In the genomic region with DNA sequence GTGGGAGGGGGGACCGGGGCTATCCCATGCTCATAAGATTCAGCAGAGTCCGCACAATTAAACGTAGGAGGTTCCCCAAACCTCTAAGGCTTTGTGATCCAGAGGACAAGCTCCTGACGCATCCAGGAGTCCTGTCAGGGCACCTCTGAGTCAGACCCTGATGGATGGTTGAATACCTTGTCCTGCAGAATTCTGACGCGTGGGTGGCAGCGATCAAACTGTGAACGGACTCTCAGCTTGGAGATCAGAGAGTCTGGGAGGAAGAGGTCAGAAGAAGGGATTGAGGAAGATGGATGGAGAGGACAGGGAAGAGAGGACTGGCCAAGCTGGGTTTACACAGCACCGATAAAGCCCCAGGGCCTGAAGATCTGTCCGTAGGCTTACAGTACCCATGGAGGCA, we compare ENCODE assay signal across 8 mouse cellular contexts. TPM values are rescaled to one million over a fixed set of nuclear protein-coding genes. Genes with fewer than 3 reads are reported as not detected.
DNase-seq lines count a peak whose midpoint lies in the region; ATAC-seq and TF ChIP-seq lines count a peak whose summit lies in the region.

No protein-coding gene starts in this region.

- peaks cover 30% of the 10 kb centered on the region for H3K4me1 ChIP-seq in forebrain, embryonic 10.5 days
- 0 out of 2 replicates have a peak, but pooled peaks cover 2% of the 10 kb centered on the region for H3K4me1 ChIP-seq in forebrain, embryonic 16.5 days (replicated peaks; ENCODE audit: control insufficient read depth, insufficient read depth, low read length)
- peaks cover 7% of the 10 kb centered on the region; the same call in 1 of the 2 replicates for H3K4me1 ChIP-seq in lung, postnatal 0 days (ENCODE audit: insufficient read depth, low read depth, low read length)
- peaks cover 16% of the 10 kb centered on the region for H3K4me1 ChIP-seq in limb, embryonic 15.5 days
- peaks cover 27% of the 10 kb centered on the region; the same call in 1 of the 2 replicates for H3K4me1 ChIP-seq in stomach, embryonic 15.5 days

- no peak for ATAC-seq in forebrain, embryonic 16.5 days
- no peak for ATAC-seq in lung, postnatal 0 days
- ATAC-seq in limb, embryonic 15.5 days (ENCODE audit: insufficient number of reproducible peaks, low FRiP score, low TSS enrichment, low read depth) = no peak
- no peak for ATAC-seq in stomach, embryonic 15.5 days (ENCODE audit: insufficient read depth, low FRiP score, low read depth)

- no peak overlapping the region for H3K27ac ChIP-seq in forebrain, embryonic 10.5 days
- H3K27ac ChIP-seq in forebrain, embryonic 16.5 days (ENCODE audit: low read length) = no peak overlapping the region
- peak overlapping the region; percentile 48 for H3K27ac ChIP-seq in lung, postnatal 0 days (ENCODE audit: low read length)
- H3K27ac ChIP-seq in limb, embryonic 15.5 days = peak overlapping the region; percentile 55; the same call in 1 of the 2 replicates
- peak overlapping the region; percentile 91 for H3K27ac ChIP-seq in stomach, embryonic 15.5 days

- no peak overlapping the region for H3K4me2 ChIP-seq in forebrain, embryonic 16.5 days (ENCODE audit: low read length)
- peak overlapping the region; percentile 47 for H3K4me2 ChIP-seq in lung, postnatal 0 days (replicated peaks; ENCODE audit: low read depth, low read length)
- H3K4me2 ChIP-seq in limb, embryonic 15.5 days = peak overlapping the region; percentile 38
- H3K4me2 ChIP-seq in stomach, embryonic 15.5 days = peak overlapping the region; percentile 46

- TF ChIP-seq EP300 in lung, postnatal 0 days (IDR thresholded peaks at IDR 0.05) = no peak

- WGBS in forebrain, embryonic 10.5 days = 44% methylated on average over 10 of the region's 10 CpGs
- WGBS in forebrain, embryonic 16.5 days = 45% methylated on average over 10 of the region's 10 CpGs
- 17% methylated on average over 10 of the region's 10 CpGs for WGBS in lung, postnatal 0 days
- WGBS in limb, embryonic 15.5 days = 30% methylated on average over 10 of the region's 10 CpGs
- WGBS in stomach, embryonic 15.5 days = 20% methylated on average over 10 of the region's 10 CpGs

- H3K9me3 ChIP-seq in forebrain, embryonic 10.5 days = no peaks in the 10 kb centered on the region
- no peaks in the 10 kb centered on the region for H3K9me3 ChIP-seq in forebrain, embryonic 16.5 days (ENCODE audit: control insufficient read depth, low read length)
- no peaks in the 10 kb centered on the region for H3K9me3 ChIP-seq in lung, postnatal 0 days (ENCODE audit: low read length)
- no peaks in the 10 kb centered on the region for H3K9me3 ChIP-seq in limb, embryonic 15.5 days
- H3K9me3 ChIP-seq in stomach, embryonic 15.5 days = no peaks in the 10 kb centered on the region

- intact Hi-C loops in left cerebral cortex, postnatal 36 days (cut with DNase I) = no loop called here

- no peak for DNase-seq in forebrain, embryonic 10.5 days (ENCODE audit: extremely low spot score, low spot score)
- no peak for DNase-seq in lung, postnatal 0 days (ENCODE audit: low spot score)
- no peak for DNase-seq in lung, postnatal 25 days (ENCODE audit: low spot score)
- no peak for DNase-seq in left cerebral cortex, postnatal 36 days (ENCODE audit: low spot score in 2 of 2)
- DNase-seq in cerebellum, adult 11 months = no peak

- peak overlapping the region; percentile 25 for H3K4me3 ChIP-seq in forebrain, embryonic 10.5 days
- H3K4me3 ChIP-seq in forebrain, embryonic 16.5 days (replicated peaks; ENCODE audit: low read length) = no peak overlapping the region
- H3K4me3 ChIP-seq in lung, postnatal 0 days (ENCODE audit: low read depth, low read length) = peak overlapping the region; percentile 26
- peak overlapping the region; percentile 29 for H3K4me3 ChIP-seq in limb, embryonic 15.5 days
- peak overlapping the region; percentile 31 for H3K4me3 ChIP-seq in stomach, embryonic 15.5 days (replicated peaks)

- peaks cover 56% of the 10 kb centered on the region for H3K27me3 ChIP-seq in forebrain, embryonic 10.5 days (ENCODE audit: poor library complexity, severe bottlenecking)
- 0 out of 2 replicates have a peak, but pooled peaks cover 2% of the 10 kb centered on the region for H3K27me3 ChIP-seq in forebrain, embryonic 16.5 days (replicated peaks; ENCODE audit: control insufficient read depth, insufficient read depth, low read length)
- H3K27me3 ChIP-seq in lung, postnatal 0 days (replicated peaks; ENCODE audit: insufficient read depth, low read length) = no peaks in the 10 kb centered on the region
- no peaks in the 10 kb centered on the region for H3K27me3 ChIP-seq in limb, embryonic 15.5 days
- no peaks in the 10 kb centered on the region for H3K27me3 ChIP-seq in stomach, embryonic 15.5 days (replicated peaks)

- H3K9ac ChIP-seq in forebrain, embryonic 16.5 days (replicated peaks; ENCODE audit: low read depth, low read length) = no peak overlapping the region
- H3K9ac ChIP-seq in lung, postnatal 0 days (replicated peaks; ENCODE audit: low read depth) = no peak overlapping the region
- no peak overlapping the region for H3K9ac ChIP-seq in limb, embryonic 15.5 days
- H3K9ac ChIP-seq in stomach, embryonic 15.5 days = no peak overlapping the region

- no peak for TF ChIP-seq CTCF in lung, postnatal 0 days (IDR thresholded peaks at IDR 0.05)

- H3K36me3 ChIP-seq in forebrain, embryonic 10.5 days (replicated peaks) = no peaks in the 10 kb centered on the region
- H3K36me3 ChIP-seq in forebrain, embryonic 16.5 days (ENCODE audit: control insufficient read depth, insufficient read depth) = no peaks in the 10 kb centered on the region
- no peaks in the 10 kb centered on the region for H3K36me3 ChIP-seq in lung, postnatal 0 days (ENCODE audit: insufficient read depth, low read length)
- no peaks in the 10 kb centered on the region for H3K36me3 ChIP-seq in limb, embryonic 15.5 days
- no peaks in the 10 kb centered on the region for H3K36me3 ChIP-seq in stomach, embryonic 15.5 days

RNA-seq across cellular contexts. Expression of gene Vsig10, which starts 5.0 kb away (rescaled TPM):
- 3.4 and 4.3 TPM in 2 replicates for polyA plus RNA-seq in forebrain, embryonic 10.5 days (2016; fragmentation: Nextera tagmentation; extraction: Ambion mirVana)
- polyA plus RNA-seq in forebrain, embryonic 16.5 days (2015; fragmentation: Nextera tagmentation; extraction: Ambion mirVana) = 1.5 and 2.1 TPM in 2 replicates
- 19.7 and 23.7 TPM in 2 replicates for polyA plus RNA-seq in lung, postnatal 0 days (2015; fragmentation: Nextera tagmentation; extraction: Ambion mirVana)
- polyA plus RNA-seq in limb, embryonic 15.5 days (2015; fragmentation: Nextera tagmentation; extraction: Ambion mirVana) = 10.2 and 11.7 TPM in 2 replicates
- 19.9 and 20.1 TPM in 2 replicates for polyA plus RNA-seq in stomach, embryonic 15.5 days (2015; fragmentation: Nextera tagmentation; extraction: Ambion mirVana)
- total RNA-seq in left cerebral cortex, postnatal 36 days (2021) = 1 to 10 TPM; 2.7 to 2.9 TPM

RNA-seq across cellular contexts. Expression of gene Pebp1, which starts 26.5 kb away (rescaled TPM):
- 966 and 1,001 TPM in 2 replicates for polyA plus RNA-seq in forebrain, embryonic 10.5 days (2016; fragmentation: Nextera tagmentation; extraction: Ambion mirVana)
- 1,113 and 1,180 TPM in 2 replicates for polyA plus RNA-seq in forebrain, embryonic 16.5 days (2015; fragmentation: Nextera tagmentation; extraction: Ambion mirVana)
- polyA plus RNA-seq in lung, postnatal 0 days (2015; fragmentation: Nextera tagmentation; extraction: Ambion mirVana) = 273 and 289 TPM in 2 replicates
- polyA plus RNA-seq in limb, embryonic 15.5 days (2015; fragmentation: Nextera tagmentation; extraction: Ambion mirVana) = 645 and 672 TPM in 2 replicates
- 644 and 729 TPM in 2 replicates for polyA plus RNA-seq in stomach, embryonic 15.5 days (2015; fragmentation: Nextera tagmentation; extraction: Ambion mirVana)
- 100 to 1,000 TPM; 647 to 753 TPM for total RNA-seq in left cerebral cortex, postnatal 36 days (2021)

RNA-seq across cellular contexts. Expression of gene Wsb2, which starts 43.2 kb away (rescaled TPM):
- 45.4 and 46.7 TPM in 2 replicates for polyA plus RNA-seq in forebrain, embryonic 10.5 days (2016; fragmentation: Nextera tagmentation; extraction: Ambion mirVana)
- polyA plus RNA-seq in forebrain, embryonic 16.5 days (2015; fragmentation: Nextera tagmentation; extraction: Ambion mirVana) = 216 and 227 TPM in 2 replicates
- 63.7 and 72.0 TPM in 2 replicates for polyA plus RNA-seq in lung, postnatal 0 days (2015; fragmentation: Nextera tagmentation; extraction: Ambion mirVana)
- 66.9 and 74.6 TPM in 2 replicates for polyA plus RNA-seq in limb, embryonic 15.5 days (2015; fragmentation: Nextera tagmentation; extraction: Ambion mirVana)
- 73.9 and 78.0 TPM in 2 replicates for polyA plus RNA-seq in stomach, embryonic 15.5 days (2015; fragmentation: Nextera tagmentation; extraction: Ambion mirVana)
- 100 to 1,000 TPM; 294 to 334 TPM for total RNA-seq in left cerebral cortex, postnatal 36 days (2021)

Comparison
In these comparisons a context has a peak if more than half of its experiments do, and no peak if none do; other contexts are left out.
1. H3K27ac ChIP-seq: peak in lung, postnatal 0 days (single experiment), limb, embryonic 15.5 days (single experiment) and stomach, embryonic 15.5 days (single experiment); none in forebrain, embryonic 10.5 days (single experiment) and forebrain, embryonic 16.5 days (single experiment).